Mouse (Mus musculus): ENCODE results near the gene Wdfy1. TPM values are rescaled to one million over a fixed set of nuclear protein-coding genes. Genes with fewer than 3 reads are reported as not detected.
A peak's percentile ranks its signal among the peaks of the same experiment; 100 is the strongest.

The Wdfy1 gene
- polyA plus RNA-seq, 1 experiment from 2014 or later: 132 TPM

- Histone ChIP-seq H3K27ac (replicated peaks; ENCODE audit: low read depth, low read length) (no peak overlapping the region; the same call in 1 of the 2 replicates), H3K9me3 (ENCODE audit: control insufficient read depth, low read length) (no peaks in the 10 kb centered on the region), H3K4me3 (replicated peaks; ENCODE audit: low read depth, low read length) (no peak overlapping the region), H3K4me1 (ENCODE audit: control insufficient read depth, insufficient read depth, low read length) (no peaks in the 10 kb centered on the region; the same call in 1 of the 2 replicates), H3K9ac (replicated peaks; ENCODE audit: low read length) (no peak overlapping the region), H3K27me3 (ENCODE audit: control insufficient read depth, insufficient read depth, low read length) (no peaks in the 10 kb centered on the region), H3K36me3 (ENCODE audit: control insufficient read depth, insufficient read depth, low read length) (peaks cover 48% of the 10 kb centered on the region), H3K4me2 (ENCODE audit: low read length) (no peak overlapping the region)
- no peak for ATAC-seq (ENCODE audit: low FRiP score, low TSS enrichment)
- 90% methylated on average over 18 of the region's 18 CpGs for WGBS
- no peak for DNase-seq
Measured at GRCm38 (mm10) chr1:79711147-79712126, 64.5 kb downstream of the Wdfy1 start.

- Histone ChIP-seq H3K27me3 (ENCODE audit: control insufficient read depth, insufficient read depth, low read length) (no peaks in the 10 kb centered on the region), H3K4me2 (ENCODE audit: low read length) (no peak overlapping the region), H3K27ac (replicated peaks; ENCODE audit: low read depth, low read length) (no peak overlapping the region; the same call in 1 of the 2 replicates), H3K4me3 (replicated peaks; ENCODE audit: low read depth, low read length) (no peak overlapping the region), H3K36me3 (ENCODE audit: control insufficient read depth, insufficient read depth, low read length) (peaks cover 51% of the 10 kb centered on the region), H3K9me3 (ENCODE audit: control insufficient read depth, low read length) (no peaks in the 10 kb centered on the region), H3K4me1 (ENCODE audit: control insufficient read depth, insufficient read depth, low read length) (no peaks in the 10 kb centered on the region; the same call in 1 of the 2 replicates), H3K9ac (replicated peaks; ENCODE audit: low read length) (no peak overlapping the region)
- ATAC-seq (ENCODE audit: low FRiP score, low TSS enrichment) (no peak), DNase-seq (peak; percentile 20)
- 61% methylated on average over 4 of the region's 4 CpGs for whole genome bisulfite sequencing
Measured at GRCm38 (mm10) chr1:79710678-79711077, 65.3 kb downstream of the Wdfy1 start.

GRCm38 (mm10) chr1:79710216-79710615 lies 65.7 kb downstream of the Wdfy1 start:
- Histone ChIP-seq H3K36me3 (ENCODE audit: control insufficient read depth, insufficient read depth, low read length) (peaks cover 54% of the 10 kb centered on the region), H3K4me1 (ENCODE audit: control insufficient read depth, insufficient read depth, low read length) (no peaks in the 10 kb centered on the region; the same call in 1 of the 2 replicates), H3K9me3 (ENCODE audit: control insufficient read depth, low read length) (no peaks in the 10 kb centered on the region), H3K4me2 (ENCODE audit: low read length) (no peak overlapping the region), H3K27me3 (ENCODE audit: control insufficient read depth, insufficient read depth, low read length) (no peaks in the 10 kb centered on the region), H3K9ac (replicated peaks; ENCODE audit: low read length) (no peak overlapping the region), H3K27ac (replicated peaks; ENCODE audit: low read depth, low read length) (no peak overlapping the region), H3K4me3 (replicated peaks; ENCODE audit: low read depth, low read length) (no peak overlapping the region)
- no peak for DNase-seq
- 79% methylated on average over 8 of the region's 8 CpGs for WGBS
- ATAC-seq (ENCODE audit: low FRiP score, low TSS enrichment): no peak

GRCm38 (mm10) chr1:79707383-79707782 lies 68.6 kb downstream of the Wdfy1 start:
- 92% methylated on average over 9 of the region's 9 CpGs for WGBS
- DNase-seq (no peak), ATAC-seq (ENCODE audit: low FRiP score, low TSS enrichment) (no peak)
- Histone ChIP-seq H3K36me3 (ENCODE audit: control insufficient read depth, insufficient read depth, low read length) (peaks cover 49% of the 10 kb centered on the region), H3K9me3 (ENCODE audit: control insufficient read depth, low read length) (no peaks in the 10 kb centered on the region), H3K4me3 (replicated peaks; ENCODE audit: low read depth, low read length) (no peak overlapping the region), H3K27me3 (ENCODE audit: control insufficient read depth, insufficient read depth, low read length) (no peaks in the 10 kb centered on the region), H3K9ac (replicated peaks; ENCODE audit: low read length) (no peak overlapping the region), H3K4me1 (ENCODE audit: control insufficient read depth, insufficient read depth, low read length) (no peaks in the 10 kb centered on the region; the same call in 1 of the 2 replicates), H3K4me2 (ENCODE audit: low read length) (no peak overlapping the region), H3K27ac (replicated peaks; ENCODE audit: low read depth, low read length) (no peak overlapping the region)

- Histone ChIP-seq H3K27me3 (ENCODE audit: control insufficient read depth, insufficient read depth, low read length) (no peaks in the 10 kb centered on the region), H3K4me1 (ENCODE audit: control insufficient read depth, insufficient read depth, low read length) (no peaks in the 10 kb centered on the region; the same call in 1 of the 2 replicates), H3K36me3 (ENCODE audit: control insufficient read depth, insufficient read depth, low read length) (peaks cover 49% of the 10 kb centered on the region), H3K4me3 (replicated peaks; ENCODE audit: low read depth, low read length) (no peak overlapping the region), H3K9me3 (ENCODE audit: control insufficient read depth, low read length) (no peaks in the 10 kb centered on the region), H3K4me2 (ENCODE audit: low read length) (no peak overlapping the region), H3K9ac (replicated peaks; ENCODE audit: low read length) (no peak overlapping the region), H3K27ac (replicated peaks; ENCODE audit: low read depth, low read length) (no peak overlapping the region)
- ATAC-seq (ENCODE audit: low FRiP score, low TSS enrichment): no peak
- WGBS: 87% methylated on average over 3 of the region's 3 CpGs
- DNase-seq: no peak
Measured at GRCm38 (mm10) chr1:79706707-79707106, 69.2 kb downstream of the Wdfy1 start.

GRCm38 (mm10) chr1:79704672-79705071 lies 71.3 kb downstream of the Wdfy1 start:
- DNase-seq (no peak), ATAC-seq (ENCODE audit: low FRiP score, low TSS enrichment) (no peak)
- no peaks in the 10 kb centered on the region for H3K27me3 ChIP-seq (ENCODE audit: control insufficient read depth, insufficient read depth, low read length)
- no peaks in the 10 kb centered on the region for H3K4me1 ChIP-seq (ENCODE audit: control insufficient read depth, insufficient read depth, low read length)
- 94% methylated on average over 2 of the region's 2 CpGs for WGBS
- H3K9me3 ChIP-seq (ENCODE audit: control insufficient read depth, low read length): no peaks in the 10 kb centered on the region
- H3K36me3 ChIP-seq (ENCODE audit: control insufficient read depth, insufficient read depth, low read length): peaks cover 50% of the 10 kb centered on the region
- H3K4me2 ChIP-seq (ENCODE audit: low read length): no peak overlapping the region
- no peak overlapping the region for H3K4me3 ChIP-seq (replicated peaks; ENCODE audit: low read depth, low read length)
- no peak overlapping the region for H3K9ac ChIP-seq (replicated peaks; ENCODE audit: low read length)
- H3K27ac ChIP-seq (replicated peaks; ENCODE audit: low read depth, low read length): no peak overlapping the region

GRCm38 (mm10) chr1:79703520-79703919 lies 72.4 kb downstream of the Wdfy1 start:
- Histone ChIP-seq H3K4me2 (ENCODE audit: low read length) (no peak overlapping the region), H3K27me3 (ENCODE audit: control insufficient read depth, insufficient read depth, low read length) (no peaks in the 10 kb centered on the region), H3K27ac (replicated peaks; ENCODE audit: low read depth, low read length) (no peak overlapping the region), H3K4me1 (ENCODE audit: control insufficient read depth, insufficient read depth, low read length) (no peaks in the 10 kb centered on the region), H3K9me3 (ENCODE audit: control insufficient read depth, low read length) (no peaks in the 10 kb centered on the region), H3K9ac (replicated peaks; ENCODE audit: low read length) (no peak overlapping the region), H3K36me3 (ENCODE audit: control insufficient read depth, insufficient read depth, low read length) (peaks cover 43% of the 10 kb centered on the region), H3K4me3 (replicated peaks; ENCODE audit: low read depth, low read length) (no peak overlapping the region)
- 92% methylated on average over 8 of the region's 8 CpGs for WGBS
- ATAC-seq (ENCODE audit: low FRiP score, low TSS enrichment) (no peak), DNase-seq (no peak)

GRCm38 (mm10) chr1:79698506-79698905 lies 77.4 kb downstream of the Wdfy1 start:
- Histone ChIP-seq H3K9ac (replicated peaks; ENCODE audit: low read length) (no peak overlapping the region), H3K27ac (replicated peaks; ENCODE audit: low read depth, low read length) (no peak overlapping the region), H3K27me3 (ENCODE audit: control insufficient read depth, insufficient read depth, low read length) (no peaks in the 10 kb centered on the region), H3K4me1 (ENCODE audit: control insufficient read depth, insufficient read depth, low read length) (0 out of 2 replicates have a peak, but pooled peaks cover 7% of the 10 kb centered on the region), H3K4me2 (ENCODE audit: low read length) (no peak overlapping the region), H3K36me3 (ENCODE audit: control insufficient read depth, insufficient read depth, low read length) (peaks cover 9% of the 10 kb centered on the region; the same call in 1 of the 2 replicates), H3K9me3 (ENCODE audit: control insufficient read depth, low read length) (no peaks in the 10 kb centered on the region), H3K4me3 (replicated peaks; ENCODE audit: low read depth, low read length) (no peak overlapping the region)
- 91% methylated on average over 2 of the region's 2 CpGs for WGBS
- DNase-seq: no peak
- ATAC-seq (ENCODE audit: low FRiP score, low TSS enrichment): no peak
